Mouse (Mus musculus) limb, embryonic 15.5 days (tissue): ENCODE data around the gene Ch25h. TPM values are rescaled to one million over a fixed set of nuclear protein-coding genes. Genes with fewer than 3 reads are reported as not detected.

ENCODE experiments used
- polyA plus RNA-seq: library from polyadenylated mRNA; unstranded; fragments of >200 nt; fragmentation: Nextera tagmentation; extraction: Ambion mirVana; gene quantifications from 2 replicates; pipeline ENCODE4 v1.2.1, GENCODE M21; 2015

The Ch25h gene
- polyA plus RNA-seq, 1 experiment from 2014 or later: 22.5 TPM

Other genes starting within 250 kb of the Ch25h start
- gene Acta2, start 219.6 kb downstream of the Ch25h start, polyA plus RNA-seq: 223 and 331 TPM in 2 replicates
- gene Fas, start 184.5 kb downstream of the Ch25h start, polyA plus RNA-seq: 7.0 and 7.3 TPM in 2 replicates
- gene Lipa, start 52.3 kb upstream of the Ch25h start, polyA plus RNA-seq: 46.1 and 50.2 TPM in 2 replicates
- gene Ifit2, start 75.5 kb upstream of the Ch25h start, polyA plus RNA-seq: 12.7 and 13.6 TPM in 2 replicates
- 1.8 and 2.0 TPM in 2 replicates for gene Ifit3, start 108.4 kb upstream of the Ch25h start, polyA plus RNA-seq
- 0.72 and 0.86 TPM in 2 replicates for gene Ifit1bl1, start 126.8 kb upstream of the Ch25h start, polyA plus RNA-seq
- 0.15 and 0.40 TPM in 2 replicates for gene Ifit3b, start 132.8 kb upstream of the Ch25h start, polyA plus RNA-seq
- gene Ifit1bl2, start 165.6 kb upstream of the Ch25h start, polyA plus RNA-seq: 0.15 and 0.24 TPM in 2 replicates
- 0.86 and 1.5 TPM in 2 replicates for gene Ifit1, start 165.7 kb upstream of the Ch25h start, polyA plus RNA-seq